Mouse (Mus musculus) lung, postnatal 14 days (tissue): ENCODE measurements at regions not wholly inside any gene's neighbourhood (a gene's known extent, or its start where the extent isn't known, plus 50 kb on each side); places are given as distances from the start of the nearest gene placed in this dataset.
A peak's percentile ranks its signal among the peaks of the same experiment; 100 is the strongest.

ENCODE experiments used
- DNase-seq: peaks from one replicate; pipeline ENCODE4 v3.0.0; 2021

DNA sequence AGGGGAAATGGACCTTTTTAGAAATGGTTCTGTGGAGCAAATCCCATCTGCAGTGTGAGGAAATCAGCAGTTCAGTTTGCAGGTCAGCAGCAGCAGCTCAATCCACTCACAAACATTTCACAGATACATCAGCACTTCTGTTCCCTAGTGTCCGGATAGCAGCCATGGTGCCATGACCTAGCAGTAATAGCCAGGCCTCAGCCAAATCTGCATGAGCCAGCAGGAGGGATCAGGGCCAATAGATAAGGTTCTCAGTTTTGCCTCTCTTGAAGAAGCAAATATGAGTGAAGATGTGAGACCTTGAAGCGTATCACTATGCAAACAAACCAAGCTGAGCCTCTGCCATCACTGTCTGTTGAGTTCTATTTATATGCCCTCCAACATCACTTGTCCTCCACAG lies 380.7 kb upstream of the Chrm3 start:
- no peak for DNase-seq

DNA sequence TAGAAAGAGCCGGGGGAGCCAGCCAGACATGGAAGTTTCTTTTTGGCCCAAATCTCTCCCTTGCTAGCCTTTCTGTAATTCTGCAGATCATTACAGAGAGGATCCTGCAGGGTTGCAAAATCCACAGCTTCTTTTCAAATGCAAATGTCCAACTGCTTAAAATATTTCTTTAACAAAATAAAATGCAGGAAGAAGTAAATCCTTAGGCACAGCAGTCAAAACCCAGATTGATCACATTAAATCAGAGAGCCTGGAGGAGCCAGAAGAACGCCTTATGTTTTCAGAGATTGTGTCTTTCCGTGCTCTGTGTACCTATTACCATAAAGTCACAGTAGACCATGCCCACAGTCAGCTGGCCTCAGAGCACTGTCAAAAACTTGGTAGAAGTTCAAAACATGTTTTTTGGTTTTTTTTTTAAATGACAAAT lies 365.1 kb upstream of the Chrm3 start:
- no peak for DNase-seq

DNA sequence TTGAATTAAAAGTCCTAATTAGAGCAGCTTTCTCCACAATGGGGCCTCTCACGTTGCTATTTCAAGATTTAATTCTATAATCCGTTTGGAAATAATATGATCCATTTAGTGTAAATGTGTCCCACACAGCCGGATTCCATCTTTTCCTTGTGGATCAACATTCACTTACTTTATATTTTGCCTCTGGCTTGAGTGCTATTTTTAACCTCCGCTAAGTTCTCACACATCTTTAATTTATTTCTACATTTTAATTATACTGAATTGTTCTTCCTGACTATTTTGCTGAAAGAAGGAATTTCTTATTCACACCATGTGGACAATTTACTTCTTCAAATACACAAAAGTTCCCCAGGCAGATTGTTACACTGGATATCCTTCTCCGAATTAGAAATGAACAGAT lies 364.7 kb upstream of the Chrm3 start:
- DNase-seq: no peak

DNA sequence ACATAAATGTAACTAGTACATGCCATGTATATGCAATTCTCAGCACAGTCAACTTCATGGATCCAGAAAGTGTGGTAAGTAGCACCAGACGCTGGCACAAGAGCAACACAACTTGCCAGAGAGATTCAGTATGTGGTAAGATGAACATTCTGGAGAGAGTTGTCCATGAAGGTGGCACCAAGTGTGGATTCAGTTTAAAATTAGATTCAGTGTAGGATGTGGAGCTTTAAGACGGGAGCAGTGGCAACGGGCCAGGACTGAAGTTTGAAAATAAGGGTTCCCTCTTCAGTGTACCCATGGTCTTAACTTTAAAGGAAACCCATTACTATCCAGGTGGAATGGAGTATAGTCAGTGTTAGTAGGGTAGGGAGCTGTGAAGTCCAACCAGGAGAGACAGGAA lies 360.0 kb upstream of the Chrm3 start:
- DNase-seq: no peak

DNA sequence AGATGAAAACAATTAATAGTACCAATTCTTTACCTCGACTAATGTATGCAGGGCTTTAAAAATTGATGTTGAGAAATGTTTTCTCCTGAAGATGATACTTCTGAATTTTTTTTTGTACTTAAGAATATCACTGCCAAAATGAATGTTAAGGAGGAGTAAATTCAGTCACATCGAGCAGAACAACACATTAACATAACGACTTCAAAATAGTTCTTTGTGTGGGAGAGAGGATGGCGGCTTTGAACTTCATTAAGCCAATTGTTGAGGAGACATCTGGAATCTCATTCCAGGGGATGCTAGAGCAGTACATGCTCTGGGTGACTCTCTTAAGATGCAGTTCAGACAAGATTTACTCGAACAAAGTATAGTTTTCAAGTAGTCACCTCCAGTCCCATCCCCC lies 350.8 kb upstream of the Chrm3 start:
- DNase-seq: no peak

DNA sequence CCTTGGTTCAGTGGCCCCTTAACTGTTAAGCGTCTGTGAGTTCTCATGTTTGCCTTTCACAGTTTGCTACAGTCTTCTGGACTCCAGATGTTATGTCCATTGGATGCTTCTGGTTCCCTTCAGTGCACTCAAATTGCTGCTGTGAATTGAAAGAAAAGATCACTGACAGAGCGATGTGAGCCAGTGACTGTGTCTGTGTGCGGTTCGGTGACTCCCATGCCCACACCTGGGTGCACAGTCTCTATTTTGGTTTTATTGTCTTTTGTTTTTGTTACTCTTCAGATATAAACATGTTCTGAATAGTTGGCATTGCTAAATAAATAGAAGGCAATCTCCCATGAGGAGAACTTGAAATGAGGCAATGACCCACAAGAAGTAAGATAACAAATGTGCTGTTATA lies 350.3 kb upstream of the Chrm3 start:
- no peak for DNase-seq

DNA sequence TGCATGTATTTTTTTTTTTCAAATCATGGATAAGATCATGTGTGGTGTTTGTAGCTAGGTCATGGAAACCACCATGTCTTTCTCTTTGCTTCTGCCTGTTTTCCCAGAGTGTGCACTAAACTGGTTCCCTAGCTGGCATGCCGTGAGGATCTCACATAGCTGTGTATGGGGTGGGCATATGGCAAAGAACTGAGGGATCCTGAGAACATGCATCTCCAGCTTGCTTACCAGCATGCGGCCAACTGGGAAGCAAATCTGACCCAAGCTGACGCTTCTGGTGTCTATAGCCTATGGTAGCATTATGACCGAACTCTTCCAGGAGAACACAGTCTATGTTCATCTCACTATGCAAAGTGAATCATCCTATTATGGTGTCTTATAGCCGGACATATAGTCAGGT lies 336.5 kb upstream of the Chrm3 start:
- DNase-seq: no peak

DNA sequence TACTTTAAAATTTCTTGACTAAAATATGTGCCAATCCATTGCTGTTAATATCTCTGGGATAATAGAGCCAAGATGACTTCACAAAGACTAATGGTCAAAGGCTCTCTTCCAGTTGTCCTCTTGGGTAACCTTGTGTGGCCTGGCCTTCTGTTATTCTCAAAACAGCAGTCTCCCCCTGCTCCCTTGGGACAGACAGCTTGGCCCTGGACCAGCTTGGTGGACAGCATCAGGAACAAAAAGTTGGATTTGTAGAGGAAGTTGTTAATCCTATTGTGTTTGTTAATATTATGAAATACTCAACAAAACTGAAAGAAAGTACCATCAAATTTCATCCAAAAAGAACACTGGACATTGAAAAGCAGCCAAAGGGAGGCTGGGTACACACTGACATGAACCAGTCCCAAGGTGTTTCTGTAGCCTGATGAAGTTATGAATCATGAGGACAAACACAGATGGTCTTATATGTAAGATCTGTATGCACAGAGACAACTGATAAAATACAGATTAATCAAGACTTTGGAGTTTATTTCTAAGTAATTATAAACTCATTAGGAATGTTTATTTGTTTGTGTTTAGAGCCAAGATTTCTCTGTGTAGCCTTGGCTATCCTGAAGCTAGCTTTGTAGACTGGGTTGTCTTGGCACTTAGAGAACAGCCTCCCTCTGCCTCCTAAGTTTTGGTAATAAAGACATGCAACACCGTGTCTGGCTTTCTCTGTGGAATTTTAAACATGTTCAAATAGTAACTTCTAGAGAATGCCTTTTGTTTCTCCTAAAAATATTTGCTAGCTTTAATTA lies 335.7 kb upstream of the Chrm3 start:
- DNase-seq: peak; percentile 61

DNA sequence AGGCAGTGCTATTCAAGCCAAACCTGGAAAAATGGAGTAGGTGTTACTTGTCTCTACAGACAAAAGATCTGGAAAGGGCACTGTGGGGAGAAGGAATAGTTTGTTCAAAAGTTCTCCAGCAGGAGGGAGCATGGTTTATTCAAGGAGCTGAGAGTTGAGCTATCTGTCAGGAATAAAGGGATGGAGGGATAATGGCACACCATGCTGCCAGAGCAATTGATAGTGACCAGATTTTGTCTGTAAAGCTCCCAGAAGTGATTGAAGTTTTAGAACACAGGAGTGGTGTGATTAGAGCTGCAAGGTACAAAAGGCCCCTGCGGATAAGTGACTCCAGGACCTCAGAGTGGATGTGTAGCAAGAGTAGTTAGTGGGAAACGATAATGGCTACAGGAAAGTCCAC lies 330.7 kb upstream of the Chrm3 start:
- DNase-seq: no peak

DNA sequence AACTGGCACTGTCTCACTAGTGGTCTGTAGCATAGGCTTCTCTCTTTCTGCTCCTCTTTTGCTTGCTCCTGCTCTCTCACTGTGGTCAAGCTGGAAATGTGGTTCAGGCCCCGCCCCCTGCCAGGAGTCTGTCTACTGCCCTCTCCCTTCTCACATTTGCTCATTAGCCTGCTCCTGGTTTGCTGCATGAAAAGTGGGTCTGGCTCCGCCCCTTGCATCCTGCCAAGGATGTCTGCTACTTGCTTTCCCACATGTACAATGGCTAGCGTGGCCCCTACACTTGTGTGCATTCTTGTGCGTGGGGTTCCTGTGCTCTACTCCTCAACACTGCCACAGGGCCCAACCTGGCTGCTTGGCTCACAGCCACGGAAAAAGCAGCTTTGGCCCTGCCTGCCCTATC lies 326.7 kb upstream of the Chrm3 start:
- DNase-seq: no peak

DNA sequence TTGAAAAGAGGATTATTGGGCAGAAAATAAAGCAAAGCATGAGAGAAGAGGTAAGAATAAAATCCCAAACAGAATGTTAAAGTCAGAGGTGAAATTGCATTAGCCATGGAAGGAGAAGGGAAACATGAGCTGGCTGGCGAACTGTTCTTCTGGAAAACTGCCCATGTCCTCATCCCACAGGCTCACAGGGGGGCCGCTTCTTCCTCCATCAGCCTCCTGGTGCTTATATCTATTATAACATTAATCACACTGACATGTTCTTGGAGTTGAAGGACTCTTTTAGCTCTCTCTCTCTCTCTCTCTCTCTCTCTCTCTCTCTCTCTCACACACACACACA lies 293.4 kb upstream of the Chrm3 start:
- DNase-seq: no peak

DNA sequence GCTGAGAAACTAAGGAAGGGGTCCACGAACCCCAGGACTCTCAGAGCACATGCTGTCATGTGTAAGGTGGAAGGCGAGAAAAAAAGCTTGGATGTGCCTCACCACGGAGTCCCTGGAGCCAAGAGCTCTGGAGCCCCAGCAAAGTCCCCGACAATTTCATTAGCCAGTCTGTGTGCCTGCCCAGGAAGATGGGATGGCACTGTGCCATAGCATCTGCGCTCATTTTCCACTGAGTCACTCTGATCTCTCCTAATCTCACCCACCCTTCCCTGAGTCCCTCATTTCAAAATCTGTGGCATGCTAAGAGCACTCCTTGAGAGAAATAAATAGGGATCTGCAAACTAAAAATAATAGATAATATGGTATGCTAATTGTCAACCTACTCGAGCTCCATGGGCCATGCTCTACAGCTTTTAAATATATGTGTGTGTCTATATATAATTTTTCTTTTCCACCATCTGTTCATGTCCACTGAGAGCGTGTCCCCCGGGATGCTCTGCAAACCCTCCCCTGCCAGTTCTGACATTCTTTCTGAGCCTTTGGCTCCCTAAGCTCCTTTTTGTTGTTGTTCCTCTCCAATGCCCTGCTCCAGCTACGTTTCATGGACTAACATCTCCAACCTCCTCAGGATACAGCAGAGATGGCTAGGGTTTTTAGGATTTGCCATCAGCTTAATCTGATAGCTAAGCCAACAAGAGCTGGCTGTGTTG lies 292.9 kb upstream of the Chrm3 start:
- peak; percentile 4 for DNase-seq

DNA sequence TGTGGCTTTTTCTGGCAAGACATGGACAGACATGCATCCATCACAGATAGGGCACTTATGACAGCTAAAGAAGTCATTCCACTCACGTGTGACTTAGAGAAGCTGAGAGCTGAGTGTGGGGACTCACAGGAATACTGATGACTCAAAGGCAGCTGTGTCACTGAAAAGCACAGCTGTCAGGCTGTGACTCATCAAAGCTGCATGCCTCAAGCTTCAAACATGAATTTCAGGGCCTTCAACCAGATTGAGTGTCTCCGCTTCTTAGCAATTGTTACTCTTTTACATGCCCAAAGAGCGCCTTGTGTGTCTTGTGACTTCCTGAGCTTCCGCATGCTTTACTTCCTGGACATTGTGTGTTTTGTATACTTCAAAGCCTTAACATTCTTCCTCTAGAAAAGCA lies 276.2 kb upstream of the Chrm3 start:
- DNase-seq: peak; percentile 4

DNA sequence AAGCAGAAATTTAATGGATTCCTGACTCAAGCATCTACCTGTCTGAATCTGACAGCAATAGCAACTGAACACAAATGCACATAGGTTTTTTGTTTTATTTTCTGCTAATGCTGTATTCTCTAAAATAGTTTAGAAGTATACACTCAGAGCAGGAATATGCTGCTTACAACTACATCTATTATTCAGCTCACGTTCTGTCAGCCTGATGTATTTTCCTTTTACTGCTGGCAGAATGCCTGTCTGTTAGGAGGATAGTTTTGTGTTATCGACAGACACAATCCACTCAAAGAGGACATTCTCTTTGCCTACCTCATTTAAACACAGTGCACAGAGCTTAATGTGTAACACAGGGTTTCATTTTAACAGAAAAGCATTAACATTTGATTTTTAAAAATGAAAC lies 269.8 kb upstream of the Chrm3 start:
- DNase-seq: no peak

DNA sequence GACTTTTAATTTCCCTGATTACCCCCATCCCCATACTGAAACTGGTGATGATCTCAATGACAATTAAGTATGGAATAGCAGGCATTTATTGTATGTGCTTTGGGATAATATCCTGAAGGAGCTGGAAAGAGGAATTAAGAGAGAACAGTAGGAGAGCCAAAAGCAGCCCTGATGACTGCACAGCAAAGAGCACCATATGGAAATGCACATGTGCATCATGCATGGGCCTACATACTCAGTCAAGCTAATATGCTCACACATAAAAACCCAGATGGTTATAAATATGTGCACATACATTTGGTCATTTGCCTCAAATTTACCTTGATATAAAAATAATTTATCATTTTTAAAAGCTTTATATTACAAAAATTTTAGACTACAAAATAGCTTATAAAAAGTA lies 259.0 kb upstream of the Chrm3 start:
- DNase-seq: no peak

DNA sequence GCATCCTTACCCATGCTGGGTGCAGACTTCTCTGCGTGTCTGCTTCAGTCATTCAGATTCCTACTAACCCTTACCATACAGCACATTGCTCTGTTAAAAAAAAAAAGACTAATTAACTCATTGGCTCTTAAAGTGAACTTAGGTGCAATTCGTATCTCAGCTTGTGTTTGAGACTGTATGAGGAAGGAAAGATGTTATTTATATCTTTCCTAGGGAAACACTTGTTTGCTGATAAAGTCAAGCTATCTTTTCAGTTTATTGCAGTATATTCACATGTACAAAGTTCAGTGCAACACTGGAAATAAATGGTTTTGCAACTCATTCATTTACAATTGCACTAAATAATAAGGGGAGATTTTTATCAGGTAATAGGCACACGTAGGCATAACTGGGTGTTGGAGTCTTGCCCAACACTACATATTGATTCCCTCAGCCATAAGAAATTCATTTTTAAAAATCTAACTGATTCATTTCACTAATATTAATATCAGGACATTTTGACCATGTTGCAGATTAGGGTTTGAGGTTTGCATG lies 257.8 kb upstream of the Chrm3 start:
- no peak for DNase-seq

DNA sequence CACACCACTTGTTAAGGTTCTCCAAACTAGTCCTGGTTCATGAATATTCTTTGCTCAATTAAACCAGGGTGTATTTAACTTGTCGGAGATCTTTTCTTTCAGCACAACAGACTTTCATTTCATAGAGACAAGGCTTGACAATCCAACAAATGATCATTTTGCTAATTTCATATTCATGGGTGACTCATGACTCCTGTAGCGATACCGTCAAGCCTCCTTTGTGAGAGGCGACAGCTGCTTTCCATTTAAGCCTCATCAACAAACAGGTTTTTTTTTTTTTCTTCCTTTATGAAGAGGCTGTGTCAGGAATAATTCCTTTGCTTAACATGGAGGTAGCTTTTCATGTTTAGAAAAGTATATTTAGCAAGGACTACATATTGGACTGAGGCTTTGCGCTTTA lies 214.3 kb upstream of the Chrm3 start:
- no peak for DNase-seq

DNA sequence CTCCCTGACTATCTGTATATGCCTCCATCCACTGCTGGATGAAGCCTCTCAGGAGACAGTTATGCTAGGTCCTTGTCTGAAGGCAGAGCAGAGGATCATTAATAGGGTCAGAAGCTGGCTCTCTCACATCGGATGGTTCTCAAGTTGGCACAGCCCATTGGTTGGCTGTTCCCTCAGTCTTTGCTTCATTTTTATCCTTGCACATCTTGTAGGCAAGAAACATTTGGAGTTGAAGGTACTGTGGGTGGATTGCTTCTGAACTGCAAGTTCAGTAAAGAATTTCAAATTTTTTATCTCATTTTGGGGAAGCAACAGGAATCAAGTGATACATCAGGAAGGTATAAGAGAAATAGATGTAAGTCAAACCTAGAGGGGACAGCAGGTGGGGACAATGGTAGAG lies 206.2 kb upstream of the Chrm3 start:
- DNase-seq: no peak

DNA sequence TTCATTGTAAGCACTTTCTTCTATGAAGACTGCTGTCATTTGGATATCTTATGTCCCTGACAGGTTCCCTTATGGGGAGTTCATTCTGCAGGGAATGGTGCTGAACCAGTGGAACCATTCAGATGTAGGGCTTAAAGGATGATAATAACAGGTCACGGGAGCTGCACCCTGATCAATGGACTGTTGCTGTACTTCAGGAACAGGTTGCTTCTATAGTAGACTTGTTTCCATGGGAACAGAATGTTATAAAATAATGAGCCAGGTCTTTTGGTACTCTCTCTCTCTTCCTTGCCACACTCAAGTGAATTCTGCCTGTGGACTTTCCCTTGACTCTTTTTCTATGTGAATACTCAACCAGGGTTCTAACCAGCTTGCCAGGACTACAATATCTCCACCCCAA lies 196.9 kb upstream of the Chrm3 start:
- no peak for DNase-seq

DNA sequence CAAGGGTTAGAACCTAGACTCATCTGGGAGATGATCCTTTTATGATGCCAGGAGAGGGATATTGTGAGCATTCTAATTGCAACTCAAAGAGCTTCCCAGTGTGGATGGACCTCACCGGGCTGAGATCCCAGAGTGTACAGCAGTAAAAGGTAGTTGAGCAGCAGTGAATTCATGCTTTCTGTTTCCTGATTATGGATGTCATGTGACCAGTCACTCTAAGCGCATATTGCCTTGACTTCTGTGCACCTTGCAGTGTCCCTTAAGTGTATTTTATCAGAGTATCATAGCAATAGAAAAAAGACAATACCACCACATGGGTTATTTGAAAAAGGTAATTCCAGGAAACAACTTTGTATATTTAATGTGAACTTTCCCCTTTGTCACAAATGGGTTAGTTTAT lies 193.9 kb upstream of the Chrm3 start:
- DNase-seq: no peak

DNA sequence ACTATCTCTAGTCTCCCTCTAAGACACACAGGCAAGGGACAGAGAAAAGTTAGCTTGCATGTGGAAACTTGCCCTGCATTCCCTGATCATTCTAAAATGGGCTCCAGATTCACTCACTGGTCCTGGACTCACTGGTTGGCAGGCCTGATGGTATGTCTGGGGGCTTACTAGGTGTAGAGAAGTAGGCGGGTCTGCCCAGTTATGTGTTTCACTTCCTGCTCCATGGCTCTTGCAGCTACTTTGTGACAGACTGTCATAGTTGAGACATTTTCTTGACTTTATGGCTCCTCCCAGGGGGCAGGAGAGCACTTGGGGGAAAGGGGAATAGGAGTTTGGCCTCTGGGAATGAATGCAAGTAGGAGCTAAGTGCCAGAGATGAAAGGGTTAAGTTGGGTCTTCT lies 182.1 kb upstream of the Chrm3 start:
- DNase-seq: no peak

DNA sequence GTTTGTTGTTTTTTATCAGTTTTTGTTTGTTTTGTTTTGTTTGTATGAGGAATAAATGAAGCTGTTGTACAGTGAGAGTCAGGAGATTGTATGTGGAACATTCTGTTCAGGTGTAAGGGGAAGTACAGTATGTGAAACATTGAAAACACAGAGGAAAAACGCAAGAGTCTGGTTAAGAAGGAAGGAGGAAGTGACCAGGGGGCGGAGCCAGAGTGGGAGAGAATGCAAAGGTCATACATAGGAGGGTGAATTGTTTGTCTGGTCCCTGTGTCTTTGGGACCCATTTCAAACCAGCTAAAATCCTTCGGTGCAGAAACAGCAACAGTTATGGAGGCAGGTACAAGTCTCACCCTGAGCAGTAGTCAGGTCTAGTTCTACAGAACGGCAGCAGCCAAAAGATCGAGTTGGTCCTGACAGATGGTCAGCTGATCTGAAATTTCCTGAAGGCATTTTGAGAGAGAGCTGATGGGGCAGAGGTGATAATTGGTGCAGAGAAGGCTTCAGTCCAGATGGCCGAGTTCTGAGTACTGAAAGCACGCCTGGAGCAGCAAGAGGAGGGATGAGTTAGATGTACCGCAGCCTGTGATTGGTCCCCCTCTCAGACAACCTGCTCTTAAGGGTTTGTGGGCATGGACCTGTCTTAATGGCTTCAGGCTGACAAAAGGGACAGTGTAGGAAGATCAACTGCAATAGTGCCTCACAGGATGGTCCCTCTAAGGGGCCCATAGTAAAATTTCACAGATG lies 179.7 kb upstream of the Chrm3 start:
- DNase-seq: peak; percentile 17

DNA sequence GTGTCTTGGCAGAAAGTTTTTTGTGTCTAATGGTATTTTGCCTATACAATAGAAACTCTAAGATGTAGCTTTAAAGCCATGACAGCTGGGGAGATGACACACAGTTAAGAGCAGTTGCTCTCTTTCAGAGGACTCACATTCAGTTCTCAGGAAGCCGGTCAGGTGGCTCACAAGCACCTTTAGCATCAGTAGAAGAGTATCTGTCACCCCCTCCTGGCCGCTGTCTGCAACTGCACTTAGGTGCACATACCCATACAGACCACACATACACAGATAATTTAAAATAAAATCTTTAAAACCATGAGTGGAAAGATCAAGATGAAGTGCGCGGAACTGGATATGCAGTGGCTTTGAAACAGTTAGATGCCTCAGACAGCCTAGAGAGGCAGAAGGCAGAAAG lies 178.3 kb upstream of the Chrm3 start:
- no peak for DNase-seq

DNA sequence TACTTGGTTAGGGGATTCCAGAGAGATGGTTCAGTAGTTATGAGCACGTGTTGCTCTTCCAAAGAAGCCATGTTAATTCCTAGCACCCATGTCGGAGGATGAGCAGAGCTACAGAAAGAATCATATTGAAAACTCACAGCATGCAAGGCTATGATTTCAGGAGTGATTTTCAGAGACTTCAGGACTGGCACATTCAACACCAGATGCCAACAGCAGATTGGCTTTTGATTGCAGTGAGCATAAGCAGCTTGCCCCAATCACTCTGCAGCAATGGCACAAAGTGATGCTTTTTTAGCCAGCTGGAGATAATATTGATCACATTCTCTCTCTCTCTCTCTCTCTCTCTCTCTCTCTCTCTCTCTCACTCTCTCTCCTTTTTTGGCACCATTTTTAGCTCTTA lies 166.6 kb upstream of the Chrm3 start:
- DNase-seq: no peak
